ENCODE assay signal across 14 mouse cellular contexts in genomic region chr6:119707911-119708310, GRCm38 (mm10).
"Had no signal": no experiment of that assay in that cellular context is flagged by ENCODE, and none has a peak within 500 bp of the region (broad histone marks: within the 10 kb centered on the region; RNA-seq: fewer than 3 reads in every experiment).

No protein-coding gene starts in this region.

- H3K4me1 ChIP-seq: limb, embryonic 12.5 days; limb, embryonic 15.5 days had no signal

- DNase-seq: kidney, postnatal 25 days; layer of hippocampus, postnatal 36 days; left cerebral cortex, postnatal 4 days; liver, embryonic 13.5 days; lung, adult 2 months; lung, postnatal 14 days; lung, postnatal 4 days; midbrain, embryonic 14.5 days; thymus, adult 18-20 months; thymus, postnatal 36 days had no signal

- H3K27me3 ChIP-seq: limb, embryonic 12.5 days; limb, embryonic 15.5 days; liver, embryonic 13.5 days had no signal

- H3K36me3 ChIP-seq: liver, embryonic 13.5 days had no signal

- H3K4me3 ChIP-seq: left cerebral cortex, adult 2 months; limb, embryonic 12.5 days; limb, embryonic 15.5 days; liver, embryonic 13.5 days had no signal

- H3K9ac ChIP-seq: limb, embryonic 12.5 days; limb, embryonic 15.5 days; liver, embryonic 13.5 days had no signal

- H3K27ac ChIP-seq: kidney, postnatal 0 days; left cerebral cortex, adult 2 months; limb, embryonic 12.5 days; limb, embryonic 15.5 days; liver, embryonic 13.5 days had no signal
